Mouse (Mus musculus): ENCODE measurements around the gene Olfr281. TPM values are rescaled to one million over a fixed set of nuclear protein-coding genes. Genes with fewer than 3 reads are reported as not detected.
"Not testable (repeated sequence)": the region's sequence is repeated elsewhere in the genome, so short reads cannot be mapped to it uniquely, and the experiment has no call there.

Olfr281 gene
- not detected in 2 replicates for total RNA-seq (2021)
- long read RNA-seq, experiment 1: 0 reads
- long read RNA-seq, experiment 2: 0 reads

DNA sequence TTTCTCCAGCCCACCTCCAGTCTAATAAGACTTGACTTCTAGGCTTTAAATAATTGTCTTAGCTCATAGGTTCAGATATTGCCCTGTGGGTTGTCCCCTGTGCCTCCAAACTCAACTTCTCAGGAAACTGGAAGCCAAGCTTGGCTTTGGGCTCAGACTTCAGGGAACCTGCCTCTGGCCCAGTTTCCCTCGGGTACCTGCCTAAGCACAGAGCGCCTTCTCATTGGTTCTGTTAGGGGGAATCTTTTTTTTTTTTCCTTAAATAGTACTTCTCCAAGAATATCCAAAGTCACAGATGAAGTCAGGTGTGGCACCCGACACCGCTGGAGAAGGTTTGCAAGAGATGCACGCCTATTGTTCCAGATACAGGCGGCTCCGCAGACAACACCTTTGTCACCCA lies at the start of gene Olfr281:
TSS of gene Olfr281 (plus strand) at position 301 of the 400 bp plus-strand sequence.
- DNase-seq: no peak

DNA sequence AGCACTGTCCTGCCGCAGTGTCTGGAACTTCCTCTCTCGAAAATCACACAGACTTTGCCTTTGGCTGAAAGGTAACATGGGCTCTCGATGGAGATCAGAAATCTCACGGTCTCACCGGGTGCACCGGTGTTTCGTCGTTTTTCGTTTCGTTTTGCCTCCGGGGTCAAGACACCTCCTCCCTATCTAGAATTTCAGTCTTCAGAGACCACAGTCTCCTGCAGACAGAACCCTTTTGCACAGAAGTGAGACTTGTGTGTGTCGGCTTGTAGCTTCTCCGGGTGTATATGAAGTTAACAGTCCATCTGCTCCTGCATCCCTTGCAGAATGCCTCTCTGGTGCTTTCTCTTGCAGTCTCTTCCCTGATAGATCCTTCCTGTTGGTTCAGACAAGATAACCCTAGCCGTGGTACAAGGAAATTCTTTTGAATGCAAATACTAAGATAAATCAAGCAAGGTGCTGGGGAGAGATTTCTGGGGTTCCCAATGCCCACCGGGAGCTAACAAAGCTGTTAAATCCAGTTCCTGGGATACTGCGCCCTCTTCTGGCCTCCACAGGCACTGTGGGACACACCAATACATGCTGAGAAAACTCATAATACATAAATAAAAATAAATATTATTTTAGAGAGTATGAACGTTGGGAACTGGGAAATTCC lies 43.9 kb upstream of the Olfr281 start:
- peak; percentile 76 for DNase-seq

DNA sequence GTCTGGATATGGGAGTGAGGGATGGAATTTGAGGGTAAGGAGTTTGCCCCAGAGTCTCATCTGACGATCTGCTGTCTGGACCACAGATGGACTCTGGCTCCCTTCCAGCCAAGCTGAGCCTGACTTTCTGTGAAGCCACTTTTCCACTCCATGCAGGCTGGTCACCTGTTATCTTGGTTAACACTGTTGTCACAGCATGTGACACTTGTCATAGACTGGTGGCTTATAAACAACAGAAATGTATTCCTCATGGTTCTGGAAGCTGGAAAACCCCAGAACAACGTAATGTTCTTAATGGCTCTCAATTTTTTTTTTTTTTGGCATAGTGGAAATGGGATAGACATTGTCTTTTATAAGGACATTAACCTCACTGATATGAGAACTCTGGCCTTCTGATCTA lies 42.8 kb upstream of the Olfr281 start:
- DNase-seq: no peak

DNA sequence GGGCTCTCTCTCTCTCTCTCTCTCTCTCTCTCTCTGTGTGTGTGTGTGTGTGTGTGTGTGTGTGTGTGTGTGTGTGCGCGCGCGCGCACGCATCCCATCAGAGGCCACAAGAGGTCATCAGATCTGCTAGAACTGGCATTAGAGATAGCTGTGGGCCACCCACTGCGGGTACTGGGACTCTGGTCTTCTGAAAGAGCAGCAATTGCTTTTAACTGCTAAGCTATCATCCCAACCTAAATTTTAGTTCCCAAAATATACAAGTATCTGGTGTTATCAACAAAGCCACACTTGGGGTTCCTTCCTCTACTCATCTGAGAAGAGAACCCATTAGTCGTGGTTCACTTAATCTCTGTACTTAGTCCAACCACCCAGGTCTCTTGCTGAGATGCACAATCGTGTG lies 42.1 kb upstream of the Olfr281 start:
- DNase-seq: no peak

DNA sequence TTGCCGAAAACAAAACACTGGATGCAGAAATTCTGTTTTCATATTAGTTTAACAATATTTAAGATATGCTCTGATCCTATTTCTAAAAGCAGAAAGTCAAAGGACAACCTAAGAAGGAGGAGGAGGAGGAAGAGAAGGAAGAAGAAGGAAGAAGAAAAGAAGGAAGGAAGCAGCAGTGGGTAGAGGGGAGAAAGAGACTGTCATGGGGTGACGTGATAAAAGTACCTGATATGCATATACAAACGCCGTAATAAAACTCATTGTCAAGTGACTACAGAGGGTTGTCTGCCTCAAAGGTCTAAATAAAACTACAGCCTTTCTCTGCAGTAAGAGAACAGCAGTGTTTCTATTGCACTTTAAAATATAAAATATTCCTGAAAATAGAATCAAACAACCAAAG lies 36.4 kb upstream of the Olfr281 start:
- no peak for DNase-seq

DNA sequence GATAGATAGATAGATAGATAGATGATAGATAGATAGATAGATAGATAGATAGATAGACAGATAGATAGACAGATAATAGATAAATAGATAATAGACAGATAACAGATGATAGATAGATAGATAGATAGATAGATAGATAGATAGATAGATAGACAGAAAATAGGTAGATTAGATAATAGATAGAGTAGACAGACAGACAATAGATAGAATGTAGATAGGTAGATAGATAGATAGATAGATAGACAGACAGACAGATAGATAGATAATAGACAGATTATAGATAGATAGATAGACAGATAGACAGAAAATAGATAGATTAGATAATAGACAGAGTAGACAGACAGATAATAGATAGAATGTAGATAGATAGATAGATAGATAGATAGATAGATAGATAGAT lies 35.6 kb upstream of the Olfr281 start:
- DNase-seq: not testable (repeated sequence)

DNA sequence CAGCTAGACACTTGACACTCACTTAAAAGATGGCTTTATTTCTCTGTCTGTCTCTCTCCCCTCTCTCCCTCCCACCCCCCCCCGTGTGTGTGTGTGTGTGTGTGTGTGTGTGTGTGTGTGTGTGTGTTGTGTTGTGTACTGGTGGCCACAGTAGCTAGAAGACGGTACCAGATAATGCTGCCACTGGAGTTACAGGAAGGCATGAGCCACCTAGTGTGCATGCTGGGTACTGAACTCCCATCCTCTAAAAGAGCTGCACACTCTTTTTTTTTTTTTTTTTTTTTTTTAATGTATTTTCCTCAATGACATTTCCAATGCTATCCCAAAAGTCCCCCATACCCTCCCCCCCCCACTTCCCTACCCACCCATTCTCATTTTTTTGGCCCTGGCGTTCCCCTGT lies 35.1 kb upstream of the Olfr281 start:
- peak; percentile 7 for DNase-seq

DNA sequence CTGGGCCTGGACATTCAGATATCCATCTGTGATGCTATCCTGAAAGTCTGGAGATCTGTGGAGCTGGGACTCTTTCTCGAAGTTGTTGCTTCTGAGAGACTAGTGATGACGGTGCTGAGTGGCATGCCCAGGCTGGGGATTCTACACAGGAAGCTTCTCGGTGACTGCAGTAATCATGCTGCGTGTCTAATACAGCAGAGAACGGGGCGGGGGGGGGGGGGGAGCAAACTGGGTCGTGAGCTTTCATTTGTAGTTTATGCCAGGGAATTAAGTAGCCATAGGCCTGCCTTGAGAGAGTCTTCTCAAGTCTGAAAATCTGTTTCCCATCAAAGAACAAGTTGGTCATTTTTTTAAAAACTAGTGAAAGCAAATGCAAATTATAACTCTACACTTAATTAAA lies 34.3 kb upstream of the Olfr281 start:
- no peak for DNase-seq

DNA sequence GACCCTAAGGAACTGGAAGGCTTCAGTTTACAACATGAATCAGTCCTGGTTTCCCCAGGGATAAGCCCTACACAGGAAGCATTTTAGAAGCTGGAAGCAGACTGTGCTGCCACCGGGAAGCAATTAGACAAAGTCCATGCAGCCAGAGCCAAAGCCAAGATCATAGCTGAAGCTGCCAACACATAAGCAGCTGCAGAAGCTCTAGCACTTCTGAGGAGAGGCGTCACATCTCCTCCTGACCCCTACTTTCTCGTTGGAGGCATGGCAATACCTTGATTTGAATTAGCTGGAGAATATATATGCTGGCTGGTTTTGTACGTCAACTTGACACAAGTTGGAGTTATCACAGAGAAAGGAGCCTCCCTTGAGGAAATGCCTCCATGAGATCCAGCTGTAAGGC lies 31.5 kb upstream of the Olfr281 start:
- no peak for DNase-seq

DNA sequence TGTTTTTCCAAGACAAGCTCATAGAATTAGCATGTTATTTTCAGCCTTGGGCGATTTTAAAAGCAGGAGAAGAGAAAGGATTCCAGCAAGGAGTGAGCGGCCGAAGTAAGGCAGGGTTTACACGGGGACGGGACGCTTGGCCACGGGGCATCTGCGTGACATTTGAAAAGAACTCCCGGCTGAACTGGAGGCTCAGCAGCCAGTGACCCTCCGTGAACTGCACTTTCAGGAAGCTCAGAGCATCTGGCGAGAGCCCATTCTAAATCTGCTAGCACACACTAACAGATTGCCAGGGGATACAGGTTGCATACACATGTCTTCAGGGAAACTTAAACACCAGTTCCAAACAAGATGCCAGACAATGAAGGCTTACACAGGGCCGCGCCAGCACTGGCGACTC lies 28.1 kb upstream of the Olfr281 start:
- no peak for DNase-seq

DNA sequence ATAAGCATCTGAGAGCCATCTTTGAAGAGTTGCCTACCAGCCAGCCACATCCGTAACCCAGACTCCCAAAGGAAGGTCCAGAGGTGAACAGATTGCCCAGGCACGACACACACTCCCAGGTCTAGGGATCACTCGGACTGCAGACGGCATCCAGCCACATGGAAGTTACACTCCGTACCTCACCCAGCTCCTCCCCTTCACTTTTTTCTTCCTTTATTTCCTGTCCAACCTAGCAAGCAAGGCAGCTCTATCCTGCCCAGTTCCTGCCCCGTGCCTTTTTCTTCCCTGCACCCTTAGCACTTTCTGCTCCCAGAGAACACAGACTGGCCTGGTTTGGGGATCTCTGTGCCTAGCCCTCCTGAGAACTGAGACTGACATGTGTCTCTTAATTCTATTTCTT lies 27.6 kb upstream of the Olfr281 start:
- DNase-seq: no peak

DNA sequence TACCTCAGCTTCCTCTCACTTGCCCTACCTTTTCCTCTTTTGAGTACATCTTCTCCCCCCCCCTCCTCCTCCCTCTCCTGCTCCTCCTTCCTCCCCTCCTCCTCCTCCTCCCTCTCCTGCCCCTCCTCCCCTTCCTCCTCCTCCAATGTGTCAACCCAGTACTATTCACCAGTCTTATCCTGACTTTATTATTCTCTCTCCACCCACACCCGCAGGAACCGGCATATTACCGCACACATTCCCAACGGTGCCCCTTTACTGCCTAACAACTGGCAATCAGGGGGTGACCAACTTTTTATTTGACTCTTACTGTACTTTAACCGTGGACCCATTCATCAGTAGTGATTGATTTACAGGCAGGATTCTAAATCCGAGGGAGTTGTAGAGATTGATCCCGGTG lies 27.2 kb upstream of the Olfr281 start:
- no peak for DNase-seq

DNA sequence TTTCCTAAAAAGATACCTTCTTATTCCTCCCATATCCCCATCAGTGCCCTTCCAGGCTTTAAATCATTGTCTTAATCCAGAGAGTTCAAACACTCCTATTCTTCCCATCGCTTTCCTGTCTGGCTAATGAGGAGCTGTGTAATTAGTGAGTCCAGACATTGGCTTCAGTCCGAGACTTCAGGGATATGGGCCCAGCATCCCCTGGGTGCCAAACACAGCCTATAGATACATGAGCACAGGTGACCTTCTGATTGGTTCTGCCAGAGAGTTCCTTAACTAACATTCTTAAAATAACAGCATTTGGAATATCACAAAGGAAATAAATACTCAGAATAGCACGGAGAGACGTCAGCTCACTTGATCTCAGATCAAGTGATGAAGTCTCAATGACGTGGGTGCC lies 21.5 kb upstream of the Olfr281 start, which contains the start of gene Olfr282:
TSS of gene Olfr282 (plus strand) at position 301 of the 400 bp plus-strand sequence.
- not testable (repeated sequence) for DNase-seq

DNA sequence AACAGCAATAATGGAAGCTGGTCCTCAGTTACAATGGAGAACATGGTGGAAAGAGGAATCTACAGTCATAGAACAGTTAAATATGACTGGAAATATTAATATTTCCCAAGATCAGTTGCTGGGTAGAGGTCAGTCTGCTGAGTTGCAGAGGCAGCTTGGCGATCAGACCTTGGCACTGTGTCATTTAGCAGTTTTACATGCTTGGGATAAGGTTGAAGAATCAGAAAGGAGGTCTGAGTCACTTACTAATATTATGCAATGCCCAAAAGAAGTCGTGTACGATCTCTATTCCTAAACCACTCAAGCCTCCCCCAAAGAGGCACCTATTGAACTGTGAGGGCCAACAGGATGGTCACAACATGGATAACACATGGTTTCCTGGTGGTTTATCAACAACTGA lies 7.8 kb upstream of the Olfr281 start:
- peak; percentile 46 for DNase-seq

DNA sequence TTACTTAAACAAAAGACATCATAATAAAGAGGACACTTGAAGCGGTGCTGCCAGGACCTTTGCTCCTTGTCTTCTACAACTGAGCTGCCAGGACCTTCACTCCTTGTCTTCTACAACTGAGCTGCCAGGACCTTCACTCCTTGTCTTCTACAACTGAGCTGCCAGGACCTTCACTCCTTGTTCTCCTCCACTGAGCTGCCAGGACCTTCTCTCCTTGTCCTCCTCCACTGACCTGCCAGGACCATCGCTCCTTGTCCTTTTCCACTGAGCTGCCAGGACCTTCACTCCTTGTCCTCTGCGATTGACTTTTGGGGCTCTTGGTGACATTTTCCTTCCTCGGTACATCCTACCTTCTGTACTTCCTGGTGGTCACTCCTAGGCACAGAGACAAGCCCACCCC lies 3.9 kb upstream of the Olfr281 start:
- DNase-seq: peak; percentile 5

DNA sequence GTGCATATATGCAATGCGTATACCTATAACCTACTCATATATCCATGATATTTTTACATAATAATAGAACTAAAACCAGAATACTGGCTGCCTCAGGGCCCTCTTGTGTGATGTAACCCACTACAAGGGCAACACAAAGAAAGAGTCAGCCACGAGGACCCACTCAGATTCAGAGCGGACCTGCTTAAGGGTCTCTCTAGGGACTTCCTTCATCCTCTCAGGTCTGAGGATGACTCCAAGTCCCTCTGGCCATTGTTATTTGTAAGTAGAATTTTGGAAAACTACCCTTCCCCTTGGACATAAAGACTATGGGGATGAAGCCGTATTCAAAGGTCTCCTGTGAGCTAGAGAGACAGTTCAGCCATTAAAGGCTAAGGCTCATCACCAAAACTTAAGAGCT lies 17.2 kb downstream of the Olfr281 start, which contains the start of gene OR5BS1P:
TSS of gene OR5BS1P (plus strand) at position 301 of the 400 bp plus-strand sequence.
- no peak for DNase-seq

DNA sequence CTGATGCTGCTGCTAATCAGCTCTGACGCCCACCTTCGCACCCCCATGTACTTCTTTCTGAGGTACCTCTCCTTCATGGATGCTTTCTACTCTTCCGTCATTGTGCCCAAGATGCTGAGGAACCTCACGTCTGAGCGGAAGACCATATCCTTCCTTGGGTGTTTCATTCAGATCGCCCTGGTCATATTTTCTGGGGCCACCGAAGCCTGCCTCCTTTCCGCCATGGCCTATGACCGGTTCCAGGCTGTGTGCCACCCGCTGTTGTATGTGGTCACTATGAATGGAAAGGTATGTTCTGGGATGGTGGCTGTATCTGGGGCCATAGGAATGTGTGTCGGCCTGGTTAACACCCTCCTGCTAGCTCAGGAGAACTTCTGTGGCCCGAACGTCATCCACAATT lies 19.2 kb downstream of the Olfr281 start:
- no peak for DNase-seq

DNA sequence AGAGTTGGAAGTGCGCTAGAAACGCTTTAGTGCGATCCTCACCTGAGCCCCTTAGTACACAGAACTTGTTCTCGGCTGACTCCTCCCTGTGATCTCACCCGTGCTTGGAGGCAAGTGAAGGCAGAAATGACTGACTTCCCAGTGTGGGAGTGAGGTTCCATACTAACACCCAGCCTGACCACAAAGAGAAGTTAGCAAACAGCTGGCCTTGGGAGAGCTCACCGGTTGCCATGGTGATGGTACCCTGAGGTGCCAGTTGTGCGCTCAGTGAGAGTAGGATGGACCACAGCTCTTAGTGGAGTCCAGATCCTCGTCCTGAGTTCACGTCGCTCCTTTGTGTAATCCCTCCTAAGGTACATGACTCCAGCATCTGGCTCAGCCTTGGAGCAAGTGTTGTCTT lies 22.6 kb downstream of the Olfr281 start:
- DNase-seq: no peak

DNA sequence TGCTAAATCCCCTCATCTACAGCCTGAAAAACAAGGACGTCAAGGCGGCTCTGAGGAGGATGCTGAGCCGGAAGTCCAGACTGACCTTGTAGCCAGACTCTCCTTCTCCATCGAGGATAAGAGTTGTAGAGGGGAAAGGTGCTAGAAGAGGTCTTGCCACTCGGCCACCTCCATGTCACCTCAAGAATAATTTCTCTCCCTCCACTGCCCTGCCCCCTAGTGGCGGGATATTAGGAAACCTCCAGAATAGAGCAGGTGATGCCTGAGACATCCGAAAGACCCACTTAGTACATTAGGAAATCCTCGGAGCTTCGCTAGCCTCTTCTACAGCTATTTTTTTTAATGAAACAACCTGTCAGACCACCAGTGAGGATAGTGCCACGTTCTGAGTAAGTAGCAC lies 23.0 kb downstream of the Olfr281 start:
- DNase-seq: peak; percentile 78

DNA sequence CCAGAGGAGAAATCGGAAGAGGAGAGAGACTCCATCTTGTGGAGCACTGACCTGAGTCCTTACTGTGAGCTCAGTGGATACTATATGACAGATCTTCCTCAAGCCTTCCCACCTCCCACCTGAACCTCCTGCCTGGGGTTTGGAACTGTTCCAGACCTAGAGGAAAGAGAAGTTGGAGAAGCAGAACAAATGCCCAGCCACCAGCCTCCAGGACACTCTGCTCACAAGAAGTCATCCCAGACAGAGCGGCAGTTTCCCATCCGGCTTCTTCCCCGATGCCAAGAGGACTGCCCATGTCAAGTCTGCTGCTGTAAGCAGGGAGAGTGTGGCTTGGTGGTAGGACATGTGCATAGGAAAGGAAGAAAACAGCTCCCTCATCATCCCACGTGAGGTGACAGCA lies 23.9 kb downstream of the Olfr281 start:
- DNase-seq: no peak

DNA sequence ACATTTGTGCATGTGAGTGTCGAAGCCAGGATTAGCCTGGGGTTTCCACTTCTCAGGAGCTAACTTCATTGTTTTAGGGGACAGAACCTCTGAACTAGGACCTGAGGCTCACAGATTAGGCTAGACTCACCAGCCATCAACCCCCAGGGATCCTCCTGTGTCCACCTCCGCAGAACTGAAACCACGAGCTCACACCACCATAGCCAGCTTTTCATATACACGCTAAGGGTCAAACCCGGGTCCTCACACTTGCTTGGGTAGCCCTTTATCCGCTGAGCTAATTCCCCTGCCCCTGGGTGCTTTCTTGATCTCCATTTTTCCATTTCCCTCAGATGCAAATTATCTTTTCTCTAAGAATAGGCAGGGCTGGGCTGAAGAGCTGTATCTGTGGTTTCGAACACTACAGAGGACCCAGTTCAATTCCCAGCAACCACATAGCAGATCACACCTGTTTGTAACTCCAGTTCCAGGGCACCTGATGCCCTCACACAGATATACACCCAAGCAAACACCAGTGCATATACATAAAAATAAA lies 27.2 kb downstream of the Olfr281 start:
- DNase-seq: no peak

DNA sequence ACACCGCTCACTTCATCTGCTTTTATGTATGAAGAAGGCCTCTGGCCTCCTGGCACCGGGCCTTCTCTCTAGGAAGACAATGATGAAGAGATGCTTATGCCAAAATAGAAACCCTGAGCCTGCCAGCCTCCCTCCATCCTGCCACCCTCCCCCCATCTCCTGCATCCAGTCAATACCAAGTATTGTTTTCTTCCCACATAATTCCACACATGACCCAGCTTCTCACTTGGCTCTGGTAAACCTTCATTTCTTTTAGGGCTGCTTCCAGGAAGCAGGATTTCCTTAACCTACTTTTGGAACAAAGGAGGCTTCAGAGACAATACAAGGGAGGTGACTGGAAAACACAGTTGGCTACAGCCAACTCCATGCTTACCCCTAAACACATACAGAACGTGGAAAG lies 30.3 kb downstream of the Olfr281 start, which contains the start of gene Lalba:
TSS of gene Lalba (minus strand) at position 21 of the 400 bp plus-strand sequence.
- peak; percentile 25 for DNase-seq

DNA sequence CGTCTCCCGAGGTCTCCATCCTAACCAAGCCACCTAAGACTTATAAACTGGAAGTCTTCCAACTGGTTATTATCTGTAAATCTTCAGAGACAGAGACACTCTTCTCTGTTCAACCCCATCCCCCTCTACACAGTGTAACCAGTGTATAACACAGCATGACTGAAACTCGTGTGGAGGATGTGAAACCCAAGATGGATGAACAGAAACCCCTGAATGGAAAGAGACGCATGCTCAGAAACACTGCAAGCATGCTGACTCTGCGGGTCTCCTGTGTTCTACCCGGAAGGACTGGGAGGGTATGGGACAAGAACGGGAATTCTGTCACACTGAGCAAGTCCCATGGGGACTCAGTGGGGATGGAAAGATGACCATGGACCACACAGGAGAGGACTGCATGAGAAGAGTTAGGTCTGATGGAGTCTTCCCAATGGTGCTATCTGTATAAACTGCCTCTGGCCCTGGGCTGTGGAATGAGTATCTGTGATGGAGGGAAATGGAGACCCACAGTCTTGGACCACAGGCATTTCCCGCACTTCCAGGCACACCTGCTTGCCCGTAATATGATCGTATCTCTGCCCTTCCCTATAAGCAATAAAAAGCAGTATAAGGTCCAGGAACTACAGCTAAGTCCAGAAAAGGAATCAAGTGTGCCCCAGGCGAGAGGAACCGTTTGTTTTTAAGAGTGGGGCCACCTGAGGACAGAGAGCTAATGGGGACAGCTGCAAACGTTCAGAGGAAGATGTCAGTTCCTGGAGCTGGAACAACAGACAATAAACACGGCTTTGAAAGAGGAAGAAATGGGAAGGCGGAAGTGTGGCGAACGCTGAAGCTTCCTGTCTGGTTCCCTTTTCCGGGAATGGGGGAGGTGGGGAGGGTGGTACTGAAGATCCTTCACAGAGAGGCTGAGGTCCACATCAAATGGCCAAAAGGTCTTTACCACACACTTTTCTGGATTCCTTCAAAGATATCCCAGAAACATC lies 31.8 kb downstream of the Olfr281 start:
- peak; percentile 18 for DNase-seq

Measured in adrenal gland, postnatal 14 days (tissue).